Mouse (Mus musculus) heart, adult 2 months (tissue): ENCODE measurements around the gene Stox2.

Experiments used
- CTCF ChIP-seq: fragments of 200-600 bp; IDR thresholded peaks from 2 replicates; pipeline ENCODE4 v1.8.1; 2022; ENCODE audit warnings: antibody characterized with exemption, mild to moderate bottlenecking, moderate library complexity
- EP300 ChIP-seq: fragments of 200-500 bp; IDR thresholded peaks from 2 replicates; pipeline ENCODE4 v1.6.1; 2011; ENCODE audit warnings: low read depth, low read length, control low read depth; ENCODE audit not compliant: insufficient read depth

DNA sequence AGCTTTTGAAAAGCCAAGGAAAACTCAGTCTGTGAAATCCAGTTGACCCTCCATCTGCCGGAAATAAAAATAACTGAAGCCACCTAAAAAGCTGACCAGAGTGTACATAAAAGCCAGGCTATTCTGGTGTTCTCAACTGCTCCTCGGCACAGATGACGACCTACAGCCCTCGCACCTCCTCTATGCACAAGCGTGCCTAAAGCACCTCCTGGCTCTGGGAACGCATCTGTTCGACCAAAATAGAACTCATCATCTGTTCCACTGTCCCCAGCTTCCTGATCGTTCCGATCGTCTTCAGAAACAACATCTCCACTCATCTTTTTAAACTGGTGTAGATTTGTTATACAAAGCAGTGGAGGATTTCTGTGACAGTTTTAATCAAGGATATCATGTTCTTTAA, 166.3 kb downstream of the Stox2 start:
- TF ChIP-seq CTCF (no peak), EP300 (no peak)
